Mouse (Mus musculus): ENCODE measurements around the gene Klrg1.

Gene Klrg1

GRCm38 (mm10) chr6:122282782-122283181 lies at the start of gene Klrg1:
Gene Klrg1, minus strand, starts transcription at chr6:122282882.
- no peak for ATAC-seq (ENCODE audit: insufficient number of reproducible peaks, low FRiP score, low TSS enrichment)

- no peak for ATAC-seq (ENCODE audit: insufficient number of reproducible peaks, low FRiP score, low TSS enrichment)
Measured at GRCm38 (mm10) chr6:122325361-122325975, 42.8 kb upstream of the Klrg1 start.

- no peak for ATAC-seq (ENCODE audit: insufficient number of reproducible peaks, low FRiP score, low TSS enrichment)
Measured at GRCm38 (mm10) chr6:122318726-122319125, 36.0 kb upstream of the Klrg1 start.

GRCm38 (mm10) chr6:122310187-122310820 lies 27.6 kb upstream of the Klrg1 start:
- no peak for ATAC-seq (ENCODE audit: insufficient number of reproducible peaks, low FRiP score, low TSS enrichment)

GRCm38 (mm10) chr6:122309446-122309960 lies 26.8 kb upstream of the Klrg1 start:
- ATAC-seq (ENCODE audit: insufficient number of reproducible peaks, low FRiP score, low TSS enrichment): no peak

GRCm38 (mm10) chr6:122308505-122309393 lies 26.1 kb upstream of the Klrg1 start, which contains the start of gene M6pr:
Gene M6pr, plus strand, starts transcription at chr6:122308720.
- peak; percentile 98 for ATAC-seq (ENCODE audit: insufficient number of reproducible peaks, low FRiP score, low TSS enrichment)

- 0 out of 2 replicates have a peak, but pooled peaks have one; percentile 5 for ATAC-seq (ENCODE audit: insufficient number of reproducible peaks, low FRiP score, low TSS enrichment)
Measured at GRCm38 (mm10) chr6:122308136-122308504, 25.4 kb upstream of the Klrg1 start.

GRCm38 (mm10) chr6:122306707-122307106 lies 24.0 kb upstream of the Klrg1 start:
- no peak for ATAC-seq (ENCODE audit: insufficient number of reproducible peaks, low FRiP score, low TSS enrichment)

GRCm38 (mm10) chr6:122304790-122305555 lies 22.3 kb upstream of the Klrg1 start:
- ATAC-seq (ENCODE audit: insufficient number of reproducible peaks, low FRiP score, low TSS enrichment): no peak

GRCm38 (mm10) chr6:122304355-122304754 lies 21.7 kb upstream of the Klrg1 start:
- no peak for ATAC-seq (ENCODE audit: insufficient number of reproducible peaks, low FRiP score, low TSS enrichment)

GRCm38 (mm10) chr6:122303526-122303925 lies 20.8 kb upstream of the Klrg1 start:
- no peak for ATAC-seq (ENCODE audit: insufficient number of reproducible peaks, low FRiP score, low TSS enrichment)

GRCm38 (mm10) chr6:122302661-122303060 lies 20.0 kb upstream of the Klrg1 start:
- no peak for ATAC-seq (ENCODE audit: insufficient number of reproducible peaks, low FRiP score, low TSS enrichment)

- no peak for ATAC-seq (ENCODE audit: insufficient number of reproducible peaks, low FRiP score, low TSS enrichment)
Measured at GRCm38 (mm10) chr6:122302121-122302520, 19.4 kb upstream of the Klrg1 start.

- ATAC-seq (ENCODE audit: insufficient number of reproducible peaks, low FRiP score, low TSS enrichment): no peak
Measured at GRCm38 (mm10) chr6:122299621-122300133, 17.0 kb upstream of the Klrg1 start.

GRCm38 (mm10) chr6:122298223-122298609 lies 15.5 kb upstream of the Klrg1 start:
- ATAC-seq (ENCODE audit: insufficient number of reproducible peaks, low FRiP score, low TSS enrichment): no peak

- peak; percentile 74 for ATAC-seq (ENCODE audit: insufficient number of reproducible peaks, low FRiP score, low TSS enrichment)
Measured at GRCm38 (mm10) chr6:122297279-122298222, 14.9 kb upstream of the Klrg1 start.

- no peak for ATAC-seq (ENCODE audit: insufficient number of reproducible peaks, low FRiP score, low TSS enrichment)
Measured at GRCm38 (mm10) chr6:122296918-122297278, 14.2 kb upstream of the Klrg1 start.

- no peak for ATAC-seq (ENCODE audit: insufficient number of reproducible peaks, low FRiP score, low TSS enrichment)
Measured at GRCm38 (mm10) chr6:122295242-122295641, 12.6 kb upstream of the Klrg1 start.

GRCm38 (mm10) chr6:122294290-122294689 lies 11.6 kb upstream of the Klrg1 start:
- ATAC-seq (ENCODE audit: insufficient number of reproducible peaks, low FRiP score, low TSS enrichment): no peak
